Mouse (Mus musculus): ENCODE results near the gene Pde4b.
A peak's percentile ranks its signal among the peaks of the same experiment; 100 is the strongest.

The Pde4b gene

DNA sequence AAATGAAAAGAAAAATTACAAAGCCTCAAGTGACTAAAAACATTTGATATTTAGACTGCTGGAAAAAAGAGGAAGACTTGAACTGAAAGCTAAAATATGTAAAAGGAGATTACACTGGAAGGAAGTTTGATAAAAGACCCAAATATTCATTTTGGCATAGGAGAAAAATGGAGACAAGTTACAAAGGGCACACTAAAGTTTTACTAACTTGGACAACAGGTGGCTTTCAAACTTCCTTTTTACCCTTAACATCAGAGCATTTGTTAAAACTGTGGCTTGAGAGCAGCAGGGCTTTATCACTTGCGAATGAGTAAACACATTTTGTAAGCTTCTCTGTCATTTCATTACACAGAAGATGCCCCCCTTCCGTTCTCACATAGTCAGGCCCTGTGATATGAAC is 492.4 kb downstream of the Pde4b start:
- no peak for DNase-seq

DNA sequence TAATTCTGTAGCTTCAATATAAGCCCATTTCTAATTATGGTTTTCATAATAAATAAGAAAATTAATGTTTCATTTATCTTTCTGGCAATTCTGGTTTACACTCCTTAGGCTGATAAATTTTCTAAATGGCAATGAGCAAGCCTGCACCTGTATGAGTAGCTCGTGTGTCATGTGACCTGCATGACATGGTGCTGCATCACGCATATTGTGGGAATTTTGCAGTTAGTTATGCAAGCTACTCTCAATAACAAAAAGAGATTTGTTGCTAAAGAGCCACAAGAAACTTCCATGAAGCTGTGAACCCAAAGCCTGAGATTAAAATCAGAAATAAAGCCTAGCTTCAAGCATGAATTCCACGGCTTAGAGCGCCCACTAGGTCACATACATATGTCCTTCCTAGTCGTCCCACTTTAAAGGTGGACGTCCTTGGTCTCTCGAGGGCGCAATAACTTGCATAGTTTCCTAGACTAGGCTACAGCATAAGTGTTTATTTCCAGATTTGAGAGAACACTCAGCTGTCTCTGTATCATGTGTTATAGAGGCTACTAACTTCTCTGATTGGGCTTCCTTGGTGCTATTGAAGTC is 494.9 kb downstream of the Pde4b start:
- DNase-seq: no peak

DNA sequence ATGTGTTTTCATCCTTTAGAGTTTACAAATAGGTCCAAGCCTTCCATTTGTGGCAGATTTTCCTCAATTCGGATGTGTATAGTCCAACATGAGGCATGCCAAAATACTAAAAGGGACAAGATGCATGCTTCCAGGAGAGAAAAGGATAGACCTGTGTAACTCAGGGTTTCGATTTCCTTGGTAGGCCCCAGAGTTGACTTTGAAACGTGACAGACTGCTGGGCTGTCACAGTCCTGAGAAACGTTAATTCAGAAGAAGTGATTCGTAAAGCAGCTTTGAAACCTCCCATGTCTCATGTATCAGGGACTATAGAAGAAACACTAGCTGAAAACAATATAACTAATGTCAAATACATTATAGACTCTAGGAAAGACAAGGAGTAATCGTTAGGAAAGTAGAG is 495.6 kb downstream of the Pde4b start:
- DNase-seq: no peak

DNA sequence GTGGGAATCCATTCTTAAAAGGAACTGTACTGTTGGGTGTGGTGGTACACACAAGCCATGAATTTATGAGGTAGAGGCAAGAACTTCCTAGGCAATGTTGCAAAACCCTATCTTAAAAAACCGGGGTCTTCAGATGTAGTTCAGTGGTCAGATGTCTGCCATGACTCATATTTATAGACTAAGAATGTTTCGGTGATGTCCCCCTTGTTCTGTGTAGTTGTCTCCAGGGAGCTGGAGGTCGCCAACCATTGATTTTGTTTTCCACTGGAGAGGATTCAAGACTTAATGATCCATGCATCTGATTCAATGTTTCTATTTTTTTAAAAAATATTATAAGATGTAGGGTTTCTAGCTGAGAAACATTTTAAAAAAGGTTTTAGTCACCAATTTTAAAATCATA is 496.1 kb downstream of the Pde4b start:
- no peak for DNase-seq

- DNase-seq: peak; percentile 26 to 50
Observed at GRCm38 (mm10) chr4:102584601-102585265, 497.4 kb downstream of the Pde4b start.

- no peak for DNase-seq
Observed at GRCm38 (mm10) chr4:102585541-102585940, 498.2 kb downstream of the Pde4b start.

DNA sequence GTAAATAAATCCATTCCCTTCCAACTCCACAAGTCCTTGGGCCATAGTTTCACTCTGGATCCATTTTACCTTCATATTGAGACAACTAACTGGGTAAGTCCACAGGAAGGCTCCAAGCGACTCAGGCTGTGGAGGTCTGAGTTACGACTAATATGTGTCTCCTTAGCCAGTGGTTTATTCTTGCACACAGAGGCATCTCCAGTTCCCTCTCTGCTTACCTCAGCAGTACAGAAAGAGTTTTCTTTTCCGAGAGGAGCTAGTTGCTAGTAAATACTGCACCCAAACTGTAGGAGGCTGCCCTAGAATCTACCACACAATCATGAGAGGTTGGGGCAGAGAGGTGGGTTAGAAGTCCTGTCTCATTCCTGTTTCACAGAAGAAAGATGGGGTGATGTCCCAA is 499.4 kb downstream of the Pde4b start:
- no peak for DNase-seq

DNA sequence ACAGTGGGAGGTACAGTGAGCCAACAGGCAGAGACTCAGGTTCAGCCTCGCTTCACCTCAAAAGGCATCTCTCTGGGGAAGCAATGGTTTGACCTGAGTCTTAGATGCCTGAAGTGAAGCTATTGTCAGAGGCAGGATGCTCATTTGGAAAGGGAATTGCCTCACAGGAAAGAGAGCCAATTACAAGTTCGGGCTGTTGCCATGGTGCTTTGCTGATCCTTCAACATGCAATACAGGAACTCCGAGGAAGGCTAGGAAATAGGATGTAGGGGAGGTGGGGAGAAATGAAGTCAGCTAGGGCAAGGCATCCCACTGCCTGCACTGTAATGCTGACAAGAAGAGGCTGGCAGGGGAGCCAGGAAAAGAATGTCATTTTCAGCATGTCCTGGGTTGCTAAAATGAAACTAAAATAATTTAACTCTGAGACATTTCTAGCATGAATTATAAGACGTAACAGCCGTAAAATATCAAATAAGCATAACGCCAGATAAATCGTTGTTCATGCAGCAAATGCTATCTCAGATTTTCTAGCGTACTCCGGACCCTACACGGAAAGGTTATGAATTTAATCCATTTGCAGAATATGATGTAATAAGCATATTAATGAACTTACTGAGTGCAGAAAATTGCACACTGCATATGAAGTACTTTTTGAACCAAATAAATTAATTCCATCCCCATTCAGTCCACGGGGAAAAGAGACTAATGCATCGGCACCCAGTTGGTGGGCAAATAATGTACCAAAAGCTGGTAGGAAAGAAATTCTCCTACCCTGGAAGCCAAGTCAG is 501.5 kb downstream of the Pde4b start:
- DNase-seq: peak in 1 of 2 experiments; percentile 20

DNA sequence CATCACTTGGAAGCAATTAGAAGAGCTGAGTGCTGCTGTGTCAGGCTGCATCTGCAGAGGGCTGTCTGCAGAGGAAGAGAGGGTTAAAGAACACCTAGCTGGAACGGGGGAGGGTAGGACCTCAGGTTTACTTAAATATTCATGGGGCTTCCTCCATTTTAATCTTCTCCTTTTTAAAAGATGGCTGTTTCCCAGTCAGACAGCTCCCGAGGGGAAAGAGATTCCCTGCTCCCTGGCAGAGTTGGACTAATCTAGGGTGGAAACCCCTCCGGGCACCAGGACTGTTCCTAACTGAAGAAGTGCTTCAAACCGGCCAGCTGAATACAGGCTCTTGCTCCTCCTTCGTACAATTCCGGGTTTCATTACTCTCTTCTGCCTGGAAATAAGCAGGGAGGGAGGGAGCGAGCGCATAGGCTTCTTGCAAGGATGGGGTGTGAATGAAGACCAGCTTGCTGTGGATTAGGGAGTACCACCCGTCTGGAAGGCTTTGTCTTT is 502.2 kb downstream of the Pde4b start:
- peak; percentile 56 to 57 for DNase-seq

DNA sequence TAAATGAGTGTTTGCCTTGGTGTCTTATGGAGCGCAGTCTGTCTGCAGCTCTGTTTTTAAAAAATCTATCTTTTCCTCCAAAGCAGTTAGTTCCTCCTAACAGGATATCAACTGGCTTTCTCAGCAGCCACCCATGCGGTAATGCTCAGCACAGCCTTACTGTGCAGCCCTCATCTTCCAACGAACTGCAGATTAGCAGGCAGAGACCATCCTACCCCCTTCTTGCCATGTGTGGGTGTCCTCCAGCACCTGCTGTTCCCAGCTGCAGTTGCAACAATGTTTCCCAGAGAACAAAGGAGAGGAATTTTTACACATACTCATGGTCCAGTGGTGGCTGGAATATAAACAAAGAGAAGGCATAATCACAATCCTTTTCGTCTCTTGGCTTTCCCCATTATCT is 504.5 kb downstream of the Pde4b start:
- DNase-seq: no peak

- DNase-seq: no peak
Observed at GRCm38 (mm10) chr4:102592541-102592940, 505.2 kb downstream of the Pde4b start.

GRCm38 (mm10) chr4:102593631-102594030 is 506.3 kb downstream of the Pde4b start:
- no peak for DNase-seq

DNA sequence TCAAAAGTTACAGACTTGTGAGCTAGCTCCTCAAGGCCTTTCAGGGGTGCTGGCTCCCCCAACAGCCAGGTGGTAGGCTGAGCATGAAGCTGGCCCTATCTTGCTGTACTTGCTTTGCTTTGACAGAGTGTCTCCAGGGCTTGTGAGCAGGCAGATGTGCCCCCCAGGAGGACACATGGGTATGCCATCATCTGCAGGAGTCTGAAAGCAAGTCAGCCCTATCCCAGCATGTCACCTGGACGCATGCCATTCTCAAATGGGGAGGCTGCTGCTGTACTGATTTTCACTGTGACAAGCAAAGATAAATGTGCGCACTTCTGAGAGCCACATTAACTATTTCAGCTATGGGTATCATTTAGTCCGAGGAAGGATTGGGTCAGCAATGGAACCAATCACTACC is 507.2 kb downstream of the Pde4b start:
- peak; percentile 48 to 63 for DNase-seq

DNA sequence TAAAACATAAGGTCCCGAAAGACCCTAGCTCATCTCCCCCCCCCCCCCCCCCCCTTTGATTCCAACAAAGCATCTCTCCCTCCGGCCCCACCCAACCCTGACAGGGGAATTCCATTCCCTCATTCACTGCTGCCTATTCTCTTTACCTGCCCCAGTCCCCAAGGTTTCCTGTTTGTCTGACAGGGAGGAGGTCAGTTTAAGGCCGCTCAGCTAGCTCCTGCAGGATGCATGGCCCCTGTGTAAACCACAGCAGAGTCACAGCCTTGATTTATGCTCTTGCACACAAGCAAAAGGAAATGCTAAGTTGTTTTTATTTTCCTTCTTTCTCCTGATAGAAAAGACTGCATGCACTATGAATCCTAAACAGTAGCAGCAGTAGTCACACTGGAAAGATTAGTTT is 516.6 kb downstream of the Pde4b start:
- no peak for DNase-seq

GRCm38 (mm10) chr4:102605231-102605630 is 517.9 kb downstream of the Pde4b start:
- DNase-seq: no peak

GRCm38 (mm10) chr4:102605722-102606341 is 518.5 kb downstream of the Pde4b start:
- no peak for DNase-seq

- DNase-seq: no peak
Observed at GRCm38 (mm10) chr4:102606825-102607224, 519.5 kb downstream of the Pde4b start.

DNA sequence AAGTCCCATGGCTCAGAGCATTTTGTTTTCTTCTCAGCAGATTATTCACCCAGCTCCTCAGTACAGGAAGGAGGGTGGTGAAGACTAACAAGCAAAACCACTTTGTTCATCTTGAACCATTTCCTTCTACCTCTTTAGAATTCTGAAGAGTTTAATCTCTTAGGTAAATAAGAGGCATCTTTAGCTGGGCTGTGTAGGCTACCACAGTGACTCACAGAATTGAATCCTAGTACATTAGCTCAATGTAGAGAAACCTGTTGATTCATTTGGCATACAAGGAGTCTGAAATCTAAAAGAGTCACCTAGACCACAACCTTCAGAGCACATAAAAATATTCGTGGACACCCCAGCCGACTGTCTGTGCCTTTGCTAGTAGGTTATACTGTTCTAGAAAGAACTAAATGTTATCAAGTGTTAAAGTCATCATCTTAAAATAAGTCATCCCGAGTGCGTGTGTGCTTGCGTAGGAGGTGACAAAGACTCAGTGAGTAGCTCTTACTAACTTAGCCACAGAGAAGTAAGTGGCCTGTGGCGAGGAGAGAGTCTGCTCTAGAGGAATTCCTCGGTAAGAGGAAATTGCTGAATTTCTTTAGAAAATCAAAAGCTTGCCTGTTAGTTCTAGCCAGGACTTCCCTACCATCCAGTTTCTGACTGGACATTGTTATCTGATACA is 520.5 kb downstream of the Pde4b start:
- no peak for DNase-seq

DNA sequence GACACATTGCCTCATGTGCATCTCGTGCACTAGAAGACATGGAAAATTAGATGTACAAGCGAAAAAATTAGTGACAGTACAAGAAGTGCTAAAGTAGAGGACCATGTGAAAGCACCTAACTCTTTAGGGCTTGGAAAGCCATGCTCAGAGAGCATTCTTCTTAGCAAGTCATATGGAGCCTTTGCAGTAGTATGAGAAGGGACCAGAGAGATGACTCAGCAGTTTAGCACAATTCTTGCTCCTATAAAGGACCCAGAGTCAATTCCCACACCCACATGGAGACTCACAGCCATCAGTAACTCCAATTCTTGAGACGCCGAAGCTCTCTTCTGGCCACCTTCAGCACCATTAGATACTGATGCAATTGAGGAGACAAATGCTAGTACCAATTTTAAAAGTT is 525.3 kb downstream of the Pde4b start:
- no peak for DNase-seq

GRCm38 (mm10) chr4:102617774-102618173 is 530.4 kb downstream of the Pde4b start:
- no peak for DNase-seq

DNA sequence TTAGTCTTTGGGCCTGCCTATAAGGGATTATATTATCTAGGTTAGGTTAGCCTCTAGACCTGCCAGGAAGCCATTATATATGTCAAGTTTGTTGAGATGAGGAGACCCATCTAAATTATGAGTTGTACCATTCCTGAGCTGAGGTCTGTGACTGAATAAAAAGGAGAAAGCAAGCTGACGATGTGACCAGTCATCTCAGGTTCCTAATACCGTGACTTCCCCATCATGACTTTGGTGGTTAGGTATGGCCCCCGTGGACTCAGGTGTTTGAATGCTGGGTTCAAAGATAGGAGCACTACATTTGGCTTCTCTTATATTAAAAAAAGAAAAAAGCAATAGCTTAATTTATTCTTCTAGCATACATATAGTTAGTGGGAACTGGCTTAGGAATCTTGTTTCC is 531.3 kb downstream of the Pde4b start:
- DNase-seq: no peak

DNA sequence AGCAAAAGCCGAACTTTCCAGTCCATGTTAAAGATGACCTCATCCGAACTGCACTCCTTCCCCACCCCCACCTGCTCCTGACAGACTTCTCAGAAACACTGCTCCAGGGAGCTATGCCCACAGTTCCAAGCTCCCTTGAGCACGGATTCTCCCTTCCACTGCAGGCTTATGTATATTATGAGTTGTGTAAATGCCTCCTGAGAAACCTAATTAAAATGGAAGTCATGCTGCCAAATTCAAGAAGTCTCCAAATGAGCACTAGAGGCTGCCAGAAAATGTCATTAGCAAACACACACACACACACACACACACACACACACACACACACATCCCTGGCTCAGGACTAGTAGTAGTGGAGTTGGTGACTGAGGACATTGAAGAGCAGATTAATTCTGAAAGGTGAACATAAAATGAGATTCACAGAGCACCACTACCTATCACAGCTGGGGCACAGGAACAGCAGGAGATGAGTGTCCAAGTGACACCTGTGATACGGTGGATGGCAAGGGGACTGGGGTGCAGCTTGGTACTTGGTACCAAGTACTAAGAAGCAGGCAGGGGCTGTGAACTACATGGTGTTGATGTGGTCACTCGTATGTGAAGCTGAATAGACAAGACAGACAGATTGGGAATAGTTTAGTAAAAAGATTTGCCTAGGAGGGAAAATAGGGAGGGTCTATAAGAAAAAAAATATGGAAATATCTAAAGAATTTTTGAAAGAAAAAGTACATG is 533.0 kb downstream of the Pde4b start:
- peak; percentile 55 to 67 for DNase-seq

Measured in cerebellum, postnatal 10 days (tissue).